Mouse (Mus musculus) c-Kit-negative CD71-positive TER-119-positive erythroid progenitor cells, embryonic 14.5 days (primary cell): ENCODE data around the gene Sema6b.
"Not testable (repeated sequence)": the region's sequence is repeated elsewhere in the genome, so short reads cannot be mapped to it uniquely, and the experiment has no call there.

Experiments used
- DNase-seq: peaks from one replicate; pipeline ENCODE4 v3.0.0-alpha.2; 2013; ENCODE audit warnings: low read depth, low spot score

Sema6b gene

GRCm38 (mm10) chr17:56119431-56119830 lies 20.7 kb downstream of the Sema6b start:
- no peak for DNase-seq

GRCm38 (mm10) chr17:56117251-56117710 lies 22.9 kb downstream of the Sema6b start, which contains the start of gene Plin5:
Gene Plin5 (minus strand): TSS chr17:56117596.
- DNase-seq = no peak

- DNase-seq = no peak
Observed at GRCm38 (mm10) chr17:56116193-56116592, 23.9 kb downstream of the Sema6b start.

- no peak for DNase-seq
Observed at GRCm38 (mm10) chr17:56112743-56113142, 27.4 kb downstream of the Sema6b start.

GRCm38 (mm10) chr17:56111864-56112263 lies 28.3 kb downstream of the Sema6b start:
- peak; percentile 58 for DNase-seq

- DNase-seq = no peak
Observed at GRCm38 (mm10) chr17:56111021-56111420, 29.1 kb downstream of the Sema6b start.

GRCm38 (mm10) chr17:56110571-56110970 lies 29.6 kb downstream of the Sema6b start:
- no peak for DNase-seq

GRCm38 (mm10) chr17:56109219-56110051 lies 30.7 kb downstream of the Sema6b start, which contains the start of gene Plin4:
Gene Plin4 (minus strand): TSS chr17:56109803.
- DNase-seq = no peak

GRCm38 (mm10) chr17:56108334-56109044 lies 31.7 kb downstream of the Sema6b start:
- no peak for DNase-seq

GRCm38 (mm10) chr17:56107736-56108135 lies 32.4 kb downstream of the Sema6b start:
- no peak for DNase-seq

GRCm38 (mm10) chr17:56106981-56107380 lies 33.2 kb downstream of the Sema6b start:
- no peak for DNase-seq

GRCm38 (mm10) chr17:56106436-56106835 lies 33.7 kb downstream of the Sema6b start:
- not testable (repeated sequence) for DNase-seq

- not testable (repeated sequence) for DNase-seq
Observed at GRCm38 (mm10) chr17:56104821-56105220, 35.3 kb downstream of the Sema6b start.

- no peak for DNase-seq
Observed at GRCm38 (mm10) chr17:56103465-56104285, 36.5 kb downstream of the Sema6b start.

- DNase-seq = no peak
Observed at GRCm38 (mm10) chr17:56102927-56103326, 37.2 kb downstream of the Sema6b start.

GRCm38 (mm10) chr17:56102158-56102557 lies 38.0 kb downstream of the Sema6b start:
- no peak for DNase-seq

GRCm38 (mm10) chr17:56100811-56101210 lies 39.3 kb downstream of the Sema6b start:
- no peak for DNase-seq

GRCm38 (mm10) chr17:56098711-56099572 lies 41.2 kb downstream of the Sema6b start:
- DNase-seq = no peak

GRCm38 (mm10) chr17:56098180-56098579 lies 42.0 kb downstream of the Sema6b start:
- DNase-seq = no peak

GRCm38 (mm10) chr17:56096883-56097282 lies 43.3 kb downstream of the Sema6b start:
- DNase-seq = no peak

- no peak for DNase-seq
Observed at GRCm38 (mm10) chr17:56092794-56093193, 47.3 kb downstream of the Sema6b start.
